Mouse (Mus musculus) kidney, postnatal 14 days (tissue): Measurements from ENCODE around the gene Aqp12.

Experiments
- DNase-seq: peaks from one replicate; pipeline ENCODE4 v3.0.0; 2022; ENCODE audit warnings: mixed read lengths

The Aqp12 gene

DNA sequence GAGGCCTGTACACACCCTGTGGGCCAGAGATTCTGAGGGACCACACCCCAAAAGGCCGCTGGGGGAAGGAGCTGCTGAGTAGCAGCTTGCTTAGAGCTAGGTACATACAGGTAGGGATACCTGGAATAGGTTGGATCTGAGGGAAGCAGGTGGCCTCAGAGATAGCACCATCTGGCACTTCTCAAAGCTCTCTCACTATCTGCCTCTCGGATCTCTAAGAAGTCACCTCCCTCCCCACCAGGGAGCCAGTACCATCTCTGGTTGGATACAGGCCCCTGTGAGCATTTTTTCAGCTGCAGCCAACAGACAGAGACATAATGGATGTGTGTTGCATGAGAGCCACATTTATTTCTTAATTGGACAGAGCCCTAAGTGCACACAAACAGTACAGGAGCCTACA, 9.0 kb downstream of the Aqp12 start:
- DNase-seq: no peak

- no peak for DNase-seq
Measured at GRCm38 (mm10) chr1:93018716-93019115, 12.6 kb downstream of the Aqp12 start.

DNA sequence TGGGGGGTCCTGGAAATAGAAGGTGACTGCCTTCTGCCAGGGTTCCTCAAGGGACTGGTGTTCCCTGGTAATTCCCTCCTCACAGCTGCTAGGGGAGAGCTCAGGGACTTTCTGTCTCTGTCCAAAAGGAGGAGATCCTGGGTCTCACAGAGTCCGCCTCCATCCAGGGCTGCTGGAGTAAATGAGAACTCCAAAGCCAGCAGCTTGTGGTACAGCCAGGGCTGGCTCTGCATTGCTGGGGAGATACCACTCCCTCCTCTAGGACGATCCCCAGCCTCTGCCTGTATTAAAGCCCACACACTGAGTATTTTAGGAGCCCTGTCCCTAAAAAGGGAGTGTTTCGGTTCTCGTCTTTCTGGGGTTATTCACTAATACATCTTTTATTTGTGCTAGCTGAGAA, 14.5 kb downstream of the Aqp12 start:
- no peak for DNase-seq

GRCm38 (mm10) chr1:93026600-93026999, 20.5 kb downstream of the Aqp12 start:
- no peak for DNase-seq

DNA sequence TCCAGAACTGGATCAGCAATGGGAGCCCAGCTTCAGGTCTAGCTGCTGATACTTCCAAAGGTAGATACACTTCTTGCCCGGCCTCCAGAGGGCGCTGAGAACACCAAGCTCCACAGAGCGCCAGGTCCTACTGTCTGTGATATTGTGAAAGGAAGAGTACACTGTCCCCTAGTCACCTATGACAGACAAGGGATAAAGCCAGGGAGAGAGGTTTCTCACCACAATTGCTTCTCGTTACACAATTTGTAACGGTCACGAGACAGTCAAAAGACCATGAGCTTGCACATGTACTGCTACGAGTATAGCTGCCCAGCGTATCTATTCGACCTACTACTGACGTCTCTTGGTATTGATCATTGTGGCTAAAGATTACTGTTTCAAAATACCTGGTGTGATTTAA, 23.3 kb downstream of the Aqp12 start:
- no peak for DNase-seq

GRCm38 (mm10) chr1:93030060-93030459, 23.9 kb downstream of the Aqp12 start:
- DNase-seq: no peak

DNA sequence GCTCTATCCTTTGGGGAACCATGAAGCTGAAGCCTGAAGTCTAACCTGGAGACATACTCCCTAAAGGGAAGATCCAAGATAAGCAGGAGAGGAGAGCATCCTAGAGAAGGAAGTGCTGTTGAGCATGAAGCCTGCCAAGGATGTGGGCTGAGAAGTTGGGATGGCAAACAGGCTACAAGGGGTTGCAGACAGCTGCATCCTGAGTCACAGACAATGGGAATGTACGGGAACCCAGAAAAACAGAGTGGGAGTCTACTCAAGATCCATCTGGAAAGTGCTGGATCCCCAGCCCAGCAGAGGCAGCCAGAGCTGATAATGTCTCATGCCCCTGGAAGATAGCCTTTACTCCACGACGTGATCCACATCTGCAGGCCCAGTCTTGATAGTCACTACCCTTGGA, 25.1 kb downstream of the Aqp12 start:
- DNase-seq: no peak

- no peak for DNase-seq
Measured at GRCm38 (mm10) chr1:93033989-93034388, 27.9 kb downstream of the Aqp12 start.

DNA sequence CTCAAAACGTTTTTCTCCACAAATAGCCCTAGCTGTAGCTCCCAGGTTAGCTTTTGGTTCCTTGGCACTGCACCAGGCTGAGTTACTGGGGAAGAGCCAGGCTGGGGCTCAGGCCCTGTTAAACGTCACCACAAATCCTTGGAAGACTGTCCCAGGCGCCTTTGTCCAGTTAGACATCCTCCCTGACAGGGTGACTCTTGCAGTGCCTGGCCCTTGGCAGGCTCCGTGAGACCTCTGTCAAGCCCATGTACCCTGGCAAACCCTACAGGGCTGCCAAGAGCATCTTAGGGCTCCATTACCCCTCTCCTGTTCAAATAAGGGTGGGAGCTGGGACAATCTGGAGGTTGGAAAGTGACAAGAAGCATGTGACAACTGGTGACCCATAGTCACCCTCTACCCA, 29.8 kb downstream of the Aqp12 start:
- no peak for DNase-seq

DNA sequence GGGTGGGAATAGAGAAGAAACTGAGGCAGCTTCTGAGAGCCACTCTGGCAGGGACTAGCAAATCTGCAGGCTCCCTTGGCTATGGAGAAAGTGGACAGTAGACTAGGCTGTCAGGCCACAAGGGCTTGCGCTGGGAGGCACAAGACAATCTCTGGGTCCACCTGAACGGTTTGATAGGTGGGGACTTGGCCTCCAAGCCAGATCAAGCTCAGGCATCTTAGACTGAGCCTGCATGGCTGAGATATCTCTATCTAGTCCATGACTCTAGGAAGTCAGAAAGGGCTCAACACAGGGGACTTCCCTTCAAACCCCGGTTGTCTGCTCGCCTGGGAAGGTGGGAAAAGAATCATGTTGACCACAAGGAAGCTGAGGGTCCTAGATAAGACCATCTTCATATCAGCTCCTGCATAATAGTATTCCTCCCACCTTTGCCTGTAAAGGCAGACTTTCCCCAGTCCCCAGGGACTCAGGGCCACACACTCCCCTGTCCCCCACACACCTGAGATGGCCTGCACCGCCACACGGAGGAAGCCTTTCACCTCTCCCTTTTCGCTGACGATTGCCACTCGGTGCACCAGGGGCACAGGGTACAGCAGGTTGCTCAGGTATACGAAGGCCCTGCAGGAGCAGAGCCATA, 40.1 kb downstream of the Aqp12 start:
- DNase-seq: no peak

DNA sequence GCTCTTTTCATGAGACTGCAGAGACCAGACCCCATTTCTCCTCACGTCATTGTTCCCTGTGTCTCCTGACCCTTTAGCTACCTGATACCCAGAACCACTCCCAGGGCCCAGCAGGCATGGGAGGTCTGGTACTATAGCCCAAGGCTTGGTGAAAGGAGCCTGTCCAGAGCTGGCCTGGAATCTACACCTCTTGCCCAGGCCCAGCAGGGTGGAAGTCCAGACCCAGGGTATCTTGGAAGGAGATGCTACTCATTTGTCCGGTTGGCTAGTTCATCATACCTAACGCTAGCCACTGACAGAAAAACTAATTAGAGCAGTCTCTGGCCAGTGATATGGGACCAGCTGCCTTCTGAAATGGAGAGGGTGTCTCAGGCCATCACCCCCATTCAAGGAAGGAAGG, 43.9 kb downstream of the Aqp12 start:
- no peak for DNase-seq

DNA sequence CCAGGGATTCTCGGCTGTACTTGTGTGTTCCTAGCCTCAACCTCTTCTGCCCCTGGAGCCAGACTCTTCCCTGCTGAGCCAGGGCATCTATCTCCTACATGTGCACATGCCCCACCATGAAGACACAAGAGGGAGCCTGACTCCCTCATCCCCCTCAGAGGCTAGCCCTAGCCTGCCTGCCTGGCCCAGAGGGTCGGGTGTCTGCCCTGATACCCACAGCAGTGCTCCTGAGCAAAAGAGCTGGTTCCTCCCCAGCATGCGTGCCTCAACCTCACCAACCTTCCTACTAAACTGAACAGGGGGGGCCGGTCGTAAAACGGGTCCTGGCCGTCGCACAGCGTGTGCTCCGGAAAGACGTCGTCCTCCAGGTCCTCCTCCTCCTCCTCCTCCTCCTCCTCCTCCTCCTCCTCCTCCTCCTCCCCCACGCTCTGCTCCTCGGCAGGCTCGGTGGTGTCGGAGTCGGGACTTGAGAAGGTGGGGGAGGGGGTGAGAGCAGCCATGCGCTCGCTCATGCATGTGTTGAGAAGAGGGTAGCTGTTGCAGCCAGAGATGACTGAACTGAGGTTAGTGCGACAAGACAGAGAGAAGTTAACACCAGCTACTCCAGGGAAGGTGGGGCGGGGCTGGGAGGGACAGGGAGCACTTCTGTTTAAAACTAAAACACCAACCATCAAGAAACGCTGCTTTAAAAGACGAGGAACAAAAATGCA, 45.1 kb downstream of the Aqp12 start:
- no peak for DNase-seq
